ENCODE assay signal across 8 mouse cellular contexts in the genomic region with DNA sequence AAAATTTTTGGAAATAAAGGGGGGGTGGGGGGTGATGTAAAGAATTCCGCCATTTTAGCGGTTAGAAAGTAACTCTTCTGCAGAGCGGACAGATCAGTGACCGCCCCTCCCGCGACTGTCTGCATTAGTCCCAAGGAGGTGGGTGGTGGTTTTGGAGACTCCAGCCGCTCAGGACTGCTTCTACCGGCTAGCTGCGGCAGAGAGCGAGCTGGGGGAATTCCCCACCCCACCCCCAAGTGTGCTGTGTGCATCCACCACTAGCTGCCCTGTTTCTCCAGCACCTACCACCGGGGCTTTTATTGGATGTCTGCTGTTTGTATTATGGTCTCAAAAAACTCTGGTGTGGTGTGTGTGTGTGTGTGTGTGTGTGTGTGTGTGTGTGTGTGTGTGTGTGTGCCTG. TPM values are rescaled to one million over a fixed set of nuclear protein-coding genes. Genes with fewer than 3 reads are reported as not detected.
A peak's percentile ranks its signal among the peaks of the same experiment; 100 is the strongest.
DNase-seq lines count a peak whose midpoint lies in the region; ATAC-seq and TF ChIP-seq lines count a peak whose summit lies in the region.

No protein-coding gene starts in this region.

- peaks cover 18% of the 10 kb centered on the region for H3K36me3 ChIP-seq in heart, embryonic 15.5 days
- peaks cover 2% of the 10 kb centered on the region; the same call in 1 of the 2 replicates for H3K36me3 ChIP-seq in heart, adult 2 months (ENCODE audit: control insufficient read depth, insufficient read depth, low read length)
- H3K36me3 ChIP-seq in E14TG2a.4 (ENCODE audit: insufficient read depth, low read length), result peaks cover 22% of the 10 kb centered on the region
- H3K36me3 ChIP-seq in forebrain, postnatal 0 days (ENCODE audit: insufficient read depth), result peaks cover 22% of the 10 kb centered on the region
- peaks cover 9% of the 10 kb centered on the region; the same call in 1 of the 2 replicates for H3K36me3 ChIP-seq in liver, embryonic 16.5 days (ENCODE audit: control insufficient read depth, insufficient read depth)

- no peak for TF ChIP-seq CTCF in heart, adult 2 months (IDR thresholded peaks at IDR 0.05)
- TF ChIP-seq CTCF in E14TG2a.4 (conservative IDR thresholded peaks at IDR 0.05; ENCODE audit: low read length), result no peak
- TF ChIP-seq CTCF in forebrain, postnatal 0 days (IDR thresholded peaks at IDR 0.05; ENCODE audit: low read depth), result no peak

- no peaks in the 10 kb centered on the region for H3K9me3 ChIP-seq in heart, embryonic 15.5 days (replicated peaks)
- no peaks in the 10 kb centered on the region for H3K9me3 ChIP-seq in E14TG2a.4 (ENCODE audit: low read length)
- no peaks in the 10 kb centered on the region for H3K9me3 ChIP-seq in forebrain, postnatal 0 days (ENCODE audit: low read length)
- no peaks in the 10 kb centered on the region for H3K9me3 ChIP-seq in liver, embryonic 16.5 days (replicated peaks; ENCODE audit: control insufficient read depth, low read length)

- peaks cover 13% of the 10 kb centered on the region for H3K4me1 ChIP-seq in heart, embryonic 15.5 days (replicated peaks)
- H3K4me1 ChIP-seq in heart, adult 2 months (ENCODE audit: control insufficient read depth, insufficient read depth, low read length), result no peaks in the 10 kb centered on the region
- H3K4me1 ChIP-seq in E14TG2a.4 (replicated peaks; ENCODE audit: low read depth, low read length), result peaks cover 40% of the 10 kb centered on the region
- H3K4me1 ChIP-seq in forebrain, postnatal 0 days (ENCODE audit: insufficient read depth), result 0 out of 2 replicates have a peak, but pooled peaks cover 4% of the 10 kb centered on the region
- peaks cover 8% of the 10 kb centered on the region for H3K4me1 ChIP-seq in liver, embryonic 16.5 days (ENCODE audit: control insufficient read depth, low read depth, low read length)

- H3K27ac ChIP-seq in heart, embryonic 15.5 days, result no peak overlapping the region
- no peak overlapping the region for H3K27ac ChIP-seq in heart, adult 2 months
- H3K27ac ChIP-seq in forebrain, postnatal 0 days (ENCODE audit: low read depth, low read length), result no peak overlapping the region
- H3K27ac ChIP-seq in liver, embryonic 16.5 days (ENCODE audit: low read length), result no peak overlapping the region

- peaks cover 20% of the 10 kb centered on the region for H3K27me3 ChIP-seq in heart, embryonic 15.5 days
- no peaks in the 10 kb centered on the region for H3K27me3 ChIP-seq in heart, adult 2 months (ENCODE audit: control insufficient read depth, insufficient read depth, low read length)
- H3K27me3 ChIP-seq in E14TG2a.4 (ENCODE audit: insufficient read depth, low read length), result peaks cover 46% of the 10 kb centered on the region
- no peaks in the 10 kb centered on the region for H3K27me3 ChIP-seq in forebrain, postnatal 0 days (ENCODE audit: insufficient read depth, low read length)
- H3K27me3 ChIP-seq in liver, embryonic 16.5 days (ENCODE audit: control insufficient read depth, insufficient read depth, low read depth, low read length), result peaks cover 36% of the 10 kb centered on the region

- no peak overlapping the region for H3K9ac ChIP-seq in heart, embryonic 15.5 days
- H3K9ac ChIP-seq in heart, adult 2 months (ENCODE audit: low read depth, low read length), result no peak overlapping the region
- H3K9ac ChIP-seq in forebrain, postnatal 0 days, result peak overlapping the region; percentile 31; the same call in 1 of the 2 replicates
- H3K9ac ChIP-seq in liver, embryonic 16.5 days (ENCODE audit: low read depth, low read length), result no peak overlapping the region

- no peak for TF ChIP-seq EP300 in heart, adult 2 months (IDR thresholded peaks at IDR 0.05; ENCODE audit: insufficient read depth, low read depth, low read length)

- peak overlapping the region; percentile 61 for H3K4me3 ChIP-seq in heart, embryonic 15.5 days
- no peak overlapping the region for H3K4me3 ChIP-seq in heart, adult 2 months
- peak overlapping the region; percentile 87 for H3K4me3 ChIP-seq in E14TG2a.4 (replicated peaks; ENCODE audit: low read length)
- peak overlapping the region; percentile 55 for H3K4me3 ChIP-seq in forebrain, postnatal 0 days (ENCODE audit: low read depth, low read length)
- H3K4me3 ChIP-seq in liver, embryonic 16.5 days (ENCODE audit: low read depth, low read length), result no peak overlapping the region

- no peak for TF ChIP-seq POLR2A in heart, adult 2 months (IDR thresholded peaks at IDR 0.05; ENCODE audit: insufficient read depth, low read depth, low read length)

- intact Hi-C loops in heart, adult 2 months (cut with DNase I), result loop anchor here (10.0 kb wide), 1 partner anchor 261 kb away; the partner anchor contains the start of gene Tox2

- ATAC-seq in heart, embryonic 15.5 days (replicated peaks; ENCODE audit: insufficient number of reproducible peaks, insufficient read depth, low FRiP score, low read depth), result no peak
- 0 out of 2 replicates have a peak, but pooled peaks have one; percentile 33 for ATAC-seq in forebrain, postnatal 0 days
- no peak for ATAC-seq in liver, embryonic 16.5 days (ENCODE audit: low read depth)

- H3K79me2 ChIP-seq in heart, adult 2 months (replicated peaks; ENCODE audit: control insufficient read depth, insufficient read depth, low read length), result no peaks in the 10 kb centered on the region

- no peak for DNase-seq in heart, adult 2 months
- no peak for DNase-seq in forebrain, postnatal 0 days
- DNase-seq in thymus, adult 18-20 months, result no peak
- no peak for DNase-seq in retina, embryonic 14.5 days (ENCODE audit: low spot score)
- no peak for DNase-seq in urinary bladder, postnatal 25 days (ENCODE audit: low spot score)

- peak overlapping the region; percentile 93 for H3K4me2 ChIP-seq in heart, embryonic 15.5 days
- H3K4me2 ChIP-seq in forebrain, postnatal 0 days (ENCODE audit: low read depth), result peak overlapping the region; percentile 87
- peak overlapping the region; percentile 62; the same call in 1 of the 2 replicates for H3K4me2 ChIP-seq in liver, embryonic 16.5 days (ENCODE audit: low read depth, low read length)

- 9% methylated on average over 11 of the region's 11 CpGs for WGBS in heart, embryonic 15.5 days
- 13% methylated on average over 11 of the region's 11 CpGs for WGBS in heart, adult 2 months
- WGBS in forebrain, postnatal 0 days, result 7% methylated on average over 11 of the region's 11 CpGs
- WGBS in liver, embryonic 16.5 days (ENCODE audit: insufficient replicate concordance), result 8% methylated on average over 11 of the region's 11 CpGs

RNA-seq across cellular contexts. Expression of gene L3mbtl1, which starts 0.7 kb away (rescaled TPM):
- 0.09 TPM in 1 of 2 replicates, not detected in the other for polyA plus RNA-seq in heart, embryonic 15.5 days (2015; fragmentation: Nextera tagmentation; extraction: Ambion mirVana)
- total RNA-seq in heart, adult 2 months (2021), result under 1 TPM in 1 of 2 experiments, not detected in 1; 0.65 TPM
- 0.10 TPM in 1 of 2 replicates, not detected in the other for polyA plus RNA-seq in heart, adult 2 months (2012; rRNA removed)
- 6.5 and 10.4 TPM in 2 replicates for total RNA-seq in forebrain, postnatal 0 days (2014; rRNA removed)
- polyA plus RNA-seq in forebrain, postnatal 0 days (2015; fragmentation: Nextera tagmentation; extraction: Ambion mirVana), result 1.6 and 3.4 TPM in 2 replicates
- polyA plus RNA-seq in liver, embryonic 16.5 days (2015; fragmentation: Nextera tagmentation; extraction: Ambion mirVana), result 0.04 TPM in 1 of 2 replicates, not detected in the other

RNA-seq across cellular contexts. Expression of gene Srsf6, which starts 12.6 kb away (rescaled TPM):
- 105 and 121 TPM in 2 replicates for polyA plus RNA-seq in heart, embryonic 15.5 days (2015; fragmentation: Nextera tagmentation; extraction: Ambion mirVana)
- 10 to 100 TPM; 61.2 to 68.3 TPM for total RNA-seq in heart, adult 2 months (2021)
- polyA plus RNA-seq in heart, adult 2 months (2012; rRNA removed), result 48.0 and 75.1 TPM in 2 replicates
- 121 and 146 TPM in 2 replicates for total RNA-seq in forebrain, postnatal 0 days (2014; rRNA removed)
- polyA plus RNA-seq in forebrain, postnatal 0 days (2015; fragmentation: Nextera tagmentation; extraction: Ambion mirVana), result 110 and 133 TPM in 2 replicates
- 73.7 and 77.4 TPM in 2 replicates for polyA plus RNA-seq in liver, embryonic 16.5 days (2015; fragmentation: Nextera tagmentation; extraction: Ambion mirVana)

RNA-seq across cellular contexts. Expression of gene Sgk2, which starts 43.2 kb away (rescaled TPM):
- not detected in 2 replicates for polyA plus RNA-seq in heart, embryonic 15.5 days (2015; fragmentation: Nextera tagmentation; extraction: Ambion mirVana)
- not detected for total RNA-seq in heart, adult 2 months (2021)
- not detected in 2 replicates for polyA plus RNA-seq in heart, adult 2 months (2012; rRNA removed)
- 0.15 TPM in 1 of 2 replicates, not detected in the other for total RNA-seq in forebrain, postnatal 0 days (2014; rRNA removed)
- polyA plus RNA-seq in forebrain, postnatal 0 days (2015; fragmentation: Nextera tagmentation; extraction: Ambion mirVana), result 0.05 and 0.25 TPM in 2 replicates
- 4.6 and 5.8 TPM in 2 replicates for polyA plus RNA-seq in liver, embryonic 16.5 days (2015; fragmentation: Nextera tagmentation; extraction: Ambion mirVana)

Comparison
In these comparisons a context has a peak if more than half of its experiments do, and no peak if none do; other contexts are left out.
1. H3K4me3 ChIP-seq: peak in heart, embryonic 15.5 days (single experiment), E14TG2a.4 (single experiment) and forebrain, postnatal 0 days (single experiment); none in heart, adult 2 months (single experiment) and liver, embryonic 16.5 days (single experiment).
2. Peak in every context shown above with its lines, with median percentiles within 50 percentile points of each other: H3K4me2 ChIP-seq.